Mouse (Mus musculus) spleen, adult 2 months (tissue): ENCODE data around the gene Mllt11.

Source experiments
- CTCF ChIP-seq: fragments of 200-500 bp; IDR thresholded peaks from 2 replicates; pipeline ENCODE4 v1.5.1; 2011; ENCODE audit warnings: mild to moderate bottlenecking, inconsistent platforms; ENCODE audit not compliant: insufficient read depth, insufficient read length, insufficient replicate concordance; ENCODE audit errors: extremely low read depth
- POLR2A ChIP-seq: fragments of 200-500 bp; IDR thresholded peaks from 2 replicates; pipeline ENCODE4 v1.6.1; 2011; ENCODE audit warnings: low read depth, low read length, inconsistent platforms

GRCm38 (mm10) chr3:95275161-95275560, 43.2 kb upstream of the Mllt11 start:
- TF ChIP-seq POLR2A (no peak), CTCF (no peak)
